Mouse (Mus musculus) left cerebral cortex, postnatal 36 days (tissue): ENCODE measurements at regions not wholly inside any gene's neighbourhood (a gene's known extent, or its start where the extent isn't known, plus 50 kb on each side); places are given as distances from the start of the nearest gene placed in this dataset.
A peak's percentile ranks its signal among the peaks of the same experiment; 100 is the strongest.

Experiments
- DNase-seq, 2 experiments: peaks; one replicate each; pipeline ENCODE4 v3.0.0; 2021 to 2022; ENCODE audit warnings: low spot score in 2 of 2, mixed read lengths in 1 of 2
- intact Hi-C: fragments of 180-260 bp; cut with DNase I; formaldehyde crosslinking; loops from one replicate; pipeline ENCODE4 v1.15.1; 2025

- no peak for DNase-seq
- intact Hi-C loops = no loop called here
These were observed 206.8 kb upstream of the Cdh5 start for GRCm38 (mm10) chr8:103894589-103894988.

GRCm38 (mm10) chr8:103895132-103895531 is 206.3 kb upstream of the Cdh5 start:
- intact Hi-C loops = no loop called here
- DNase-seq = no peak

DNA sequence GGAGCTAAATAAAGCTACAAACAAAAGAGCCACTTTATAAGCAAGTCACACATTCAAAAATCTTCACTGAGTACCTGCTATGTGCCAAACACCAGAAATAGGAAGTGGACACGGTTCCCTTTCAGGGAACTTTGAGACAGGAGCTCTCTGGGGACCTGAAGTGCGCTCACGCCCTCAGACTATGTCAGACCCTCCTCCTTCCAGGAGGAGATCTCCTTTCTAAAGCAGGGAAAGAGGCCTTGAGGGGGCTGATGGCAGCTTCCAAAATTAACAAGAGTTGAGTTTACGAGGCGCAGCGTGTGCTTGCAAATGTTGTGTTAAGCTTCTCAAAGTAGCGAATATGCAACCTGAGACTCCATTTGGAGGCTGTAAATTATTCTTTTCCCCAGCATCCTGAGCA is 204.0 kb upstream of the Cdh5 start:
- intact Hi-C loops = no loop called here
- no peak for DNase-seq

DNA sequence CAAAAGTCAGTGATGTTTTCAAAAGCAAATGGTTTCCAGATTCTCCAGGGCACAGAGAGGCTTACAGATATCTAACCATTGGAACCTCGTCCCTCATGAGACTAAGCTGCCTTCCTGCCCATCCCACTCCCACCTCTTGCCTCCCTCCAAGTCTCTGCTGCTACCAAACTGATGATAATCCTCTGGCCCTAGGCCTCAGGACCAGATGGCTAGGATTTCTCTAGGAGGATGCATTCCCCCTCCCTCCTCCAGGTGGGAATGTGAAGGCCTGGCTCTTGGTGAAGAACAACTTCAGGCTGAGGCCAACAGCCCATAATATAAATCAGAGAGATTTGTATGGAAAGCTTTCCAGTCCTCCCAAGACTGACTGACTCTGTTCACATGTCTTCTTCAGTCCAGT is 198.9 kb upstream of the Cdh5 start:
- intact Hi-C loops = no loop called here
- no peak for DNase-seq

GRCm38 (mm10) chr8:103903635-103904034 is 197.8 kb upstream of the Cdh5 start:
- intact Hi-C loops = no loop called here
- DNase-seq = no peak

- no peak for DNase-seq
- intact Hi-C loops = no loop called here
These were observed 193.8 kb upstream of the Cdh5 start for GRCm38 (mm10) chr8:103907662-103908061.

DNA sequence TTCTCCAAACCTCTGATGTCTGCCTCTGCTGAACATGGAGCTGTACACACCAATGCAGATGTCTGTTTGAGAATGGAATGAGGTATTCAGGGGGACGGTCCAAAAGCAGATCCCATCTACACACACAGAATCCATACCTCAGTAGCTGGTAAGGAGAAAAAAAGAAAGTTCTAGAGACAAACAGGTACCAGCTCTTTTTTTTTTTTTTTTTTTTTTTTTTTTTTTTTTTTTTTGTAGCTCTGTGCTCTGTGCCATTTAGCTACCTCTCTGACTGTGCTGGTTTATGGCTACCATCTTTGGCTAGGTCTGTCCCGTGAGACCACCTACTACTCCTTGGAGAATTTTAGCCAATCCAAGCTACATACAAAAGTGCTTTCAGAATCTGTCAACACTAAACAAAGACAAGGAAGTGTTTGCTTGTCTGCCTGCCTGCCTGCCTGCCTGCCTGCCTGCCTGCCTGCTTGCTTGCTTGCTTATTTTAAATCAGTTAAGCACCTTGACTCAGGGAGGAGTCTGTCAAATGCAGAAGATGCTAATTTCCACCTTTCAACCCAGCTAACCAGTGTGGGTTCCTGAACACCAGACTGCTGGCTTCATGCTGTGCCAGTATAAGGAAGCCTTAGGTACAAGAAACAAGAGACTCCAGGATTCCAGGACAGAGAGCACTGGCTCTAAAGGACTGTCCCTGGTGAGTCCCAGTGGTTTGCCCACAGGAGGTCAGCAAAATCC is 190.0 kb upstream of the Cdh5 start:
- intact Hi-C loops = no loop called here

GRCm38 (mm10) chr8:103912983-103913926 is 188.2 kb upstream of the Cdh5 start:
- DNase-seq = no peak
- intact Hi-C loops = no loop called here

More for the DNA sequence above, 190.0 kb upstream of the Cdh5 start:
- no peak for DNase-seq

DNA sequence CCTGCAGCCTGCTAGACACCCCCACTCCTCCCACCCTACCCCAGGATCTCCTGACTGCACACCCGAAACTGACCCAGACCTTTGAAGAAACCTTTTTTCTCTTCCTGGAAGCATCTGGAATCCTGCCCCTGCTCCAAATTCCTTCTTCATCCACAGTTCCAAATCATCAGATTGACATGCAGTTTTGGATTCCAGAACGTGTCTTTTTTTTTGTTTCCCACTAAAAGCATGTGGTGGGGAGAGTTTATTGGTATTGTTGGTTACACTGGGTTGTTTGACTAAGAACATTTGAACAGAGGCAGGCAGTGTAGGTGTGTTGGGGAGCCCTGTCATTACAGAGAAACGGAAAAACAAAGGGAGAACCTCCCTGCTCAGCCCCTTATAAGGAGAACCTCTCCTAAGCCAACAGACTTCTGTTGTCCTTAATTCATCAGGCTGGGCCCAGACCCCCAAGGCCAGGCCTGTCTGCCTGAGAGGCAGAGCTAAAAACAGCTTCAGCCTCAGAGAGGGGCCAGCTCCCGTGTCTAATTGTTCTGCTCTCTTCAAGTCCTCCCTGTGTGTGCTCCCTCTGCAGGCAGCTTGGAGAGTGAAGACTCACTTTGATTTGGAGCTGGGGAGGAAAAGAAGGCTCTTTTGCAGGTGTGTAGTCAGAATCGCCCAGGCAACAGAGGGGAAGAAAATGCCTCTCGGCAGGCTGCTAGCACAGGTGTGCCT is 187.3 kb upstream of the Cdh5 start:
- DNase-seq = peak; percentile 19
- intact Hi-C loops = no loop called here

- no peak for DNase-seq
These were observed 182.1 kb upstream of the Cdh5 start for GRCm38 (mm10) chr8:103919324-103919723.

GRCm38 (mm10) chr8:103921621-103922020 is 179.8 kb upstream of the Cdh5 start:
- intact Hi-C loops = no loop called here
- DNase-seq = no peak

More at GRCm38 (mm10) chr8:103919324-103919723, 182.1 kb upstream of the Cdh5 start:
- intact Hi-C loops = no loop called here

- intact Hi-C loops = no loop called here
- DNase-seq = no peak
These were observed 178.7 kb upstream of the Cdh5 start for GRCm38 (mm10) chr8:103922746-103923145.

GRCm38 (mm10) chr8:103932681-103933080 is 168.7 kb upstream of the Cdh5 start:
- intact Hi-C loops = no loop called here

GRCm38 (mm10) chr8:103936491-103936890 is 164.9 kb upstream of the Cdh5 start:
- intact Hi-C loops = no loop called here
- no peak for DNase-seq

More at GRCm38 (mm10) chr8:103932681-103933080, 168.7 kb upstream of the Cdh5 start:
- DNase-seq = no peak

DNA sequence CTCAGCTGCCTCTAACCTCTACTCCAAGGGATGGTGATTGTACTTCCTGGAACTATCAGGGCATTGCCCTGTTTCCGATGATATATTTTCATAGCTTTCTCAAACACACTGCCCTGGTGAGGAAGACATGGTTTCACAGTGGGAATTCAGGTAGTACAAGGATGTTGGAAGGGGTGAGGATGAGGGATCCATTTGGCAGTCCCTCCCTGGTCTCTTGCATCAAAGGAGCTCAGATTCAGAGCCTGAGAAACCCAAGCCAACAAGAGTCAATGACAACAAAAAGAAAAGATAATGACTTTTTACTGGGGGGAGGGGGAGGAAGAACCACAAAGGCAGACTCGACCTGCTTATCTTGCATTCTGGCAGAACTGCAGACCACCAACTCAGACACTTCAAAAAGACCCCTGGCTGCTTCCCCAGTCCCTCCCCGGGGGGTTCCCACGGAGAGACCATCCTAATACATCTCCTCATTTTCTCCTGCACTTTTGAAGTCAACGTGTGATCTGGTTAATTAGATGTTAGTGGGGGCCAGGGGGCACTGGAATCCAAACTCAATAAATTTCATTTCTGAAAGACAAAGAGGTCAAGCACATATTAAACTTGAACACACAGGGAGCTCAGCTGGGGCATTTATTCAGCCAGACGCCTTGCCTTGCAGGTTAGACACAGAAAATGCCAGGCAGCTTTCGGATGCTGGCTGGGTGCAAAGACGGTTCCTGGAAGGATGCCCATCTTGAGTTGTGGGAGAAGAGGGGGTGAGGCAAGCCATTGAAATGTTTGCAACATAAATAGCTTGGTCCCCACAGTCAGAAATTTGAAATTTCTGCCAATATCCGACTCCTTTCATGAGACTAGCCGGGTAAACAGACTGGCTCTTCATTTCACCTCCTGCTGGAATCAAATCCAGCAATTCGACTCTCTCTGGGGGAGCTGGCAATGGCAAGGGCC is 162.9 kb upstream of the Cdh5 start:
- intact Hi-C loops = no loop called here
- DNase-seq = peak; percentile 32 to 39

GRCm38 (mm10) chr8:103940958-103941532 is 160.4 kb upstream of the Cdh5 start:
- intact Hi-C loops = no loop called here
- DNase-seq = peak; percentile 39 to 49

GRCm38 (mm10) chr8:103948474-103948873 is 153.0 kb upstream of the Cdh5 start:
- intact Hi-C loops = no loop called here
- DNase-seq = no peak

DNA sequence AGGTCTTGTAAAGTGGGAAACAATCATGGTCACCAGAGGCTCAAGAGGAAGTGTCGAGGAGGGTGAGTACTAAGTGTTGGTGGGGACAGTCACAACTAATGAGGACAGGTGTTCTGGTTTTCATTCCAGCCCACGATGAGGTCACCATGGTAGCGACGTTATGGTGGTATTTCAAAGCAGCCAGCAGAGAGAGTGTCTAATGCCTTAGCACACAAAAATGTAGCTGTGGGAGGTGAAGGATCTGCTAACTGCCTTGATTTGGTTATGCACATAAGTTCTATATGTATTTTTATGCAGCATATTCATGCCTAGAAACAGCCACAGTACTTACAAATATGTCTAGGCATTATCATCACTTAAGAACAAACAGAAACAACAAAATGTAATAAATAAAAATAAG is 151.0 kb upstream of the Cdh5 start:
- intact Hi-C loops = no loop called here
- peak; percentile 14 to 17 for DNase-seq

GRCm38 (mm10) chr8:103953586-103953985 is 147.8 kb upstream of the Cdh5 start:
- DNase-seq = no peak

More at GRCm38 (mm10) chr8:103953586-103953985, 147.8 kb upstream of the Cdh5 start:
- intact Hi-C loops = no loop called here
